Mouse (Mus musculus) c-Kit-positive CD71-positive TER-119-positive erythroid progenitor cells, embryonic 14.5 days (primary cell): ENCODE measurements at regions not wholly inside any gene's neighbourhood (a gene's known extent, or its start where the extent isn't known, plus 50 kb on each side); places are given as distances from the start of the nearest gene placed in this dataset.

Experiments
- DNase-seq: peaks from one replicate; pipeline ENCODE4 v3.0.0-alpha.2; 2013; ENCODE audit warnings: low spot score

DNA sequence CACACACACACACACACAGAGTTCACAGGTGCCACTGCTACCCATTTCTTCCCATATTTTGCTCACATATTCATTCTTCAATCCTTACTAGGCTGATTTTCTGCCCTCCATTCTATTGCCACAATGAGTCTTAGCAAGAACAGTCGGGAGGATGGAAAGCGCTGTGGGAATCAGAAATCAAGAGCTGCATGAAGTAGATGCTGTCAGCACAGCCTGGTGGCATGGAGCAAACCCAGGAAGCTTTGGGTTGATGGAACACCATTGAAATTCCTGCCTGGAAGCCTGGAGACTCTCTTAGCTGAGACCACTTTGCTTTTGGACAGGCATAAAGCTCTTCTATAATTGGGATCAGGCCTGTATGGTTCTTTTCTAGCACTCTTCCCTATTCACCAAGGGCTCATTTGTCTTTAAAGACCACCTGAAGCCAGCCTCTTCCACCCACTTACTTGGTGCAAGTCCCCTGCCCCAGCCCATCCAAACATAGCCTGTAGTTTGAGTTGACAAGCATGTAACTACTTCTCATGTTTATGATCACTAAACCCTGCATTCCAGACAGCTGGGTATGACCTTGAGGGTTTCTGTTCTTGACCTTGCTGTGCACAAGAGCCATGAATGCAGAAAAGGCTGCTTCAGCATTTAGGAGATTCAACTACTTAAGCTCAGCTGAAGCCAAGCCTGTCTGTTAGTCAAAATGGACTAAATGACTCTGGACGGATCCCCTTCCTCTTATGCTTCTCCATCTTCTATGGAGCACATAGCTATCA lies 537.4 kb downstream of the Slc4a3 start:
- no peak for DNase-seq

DNA sequence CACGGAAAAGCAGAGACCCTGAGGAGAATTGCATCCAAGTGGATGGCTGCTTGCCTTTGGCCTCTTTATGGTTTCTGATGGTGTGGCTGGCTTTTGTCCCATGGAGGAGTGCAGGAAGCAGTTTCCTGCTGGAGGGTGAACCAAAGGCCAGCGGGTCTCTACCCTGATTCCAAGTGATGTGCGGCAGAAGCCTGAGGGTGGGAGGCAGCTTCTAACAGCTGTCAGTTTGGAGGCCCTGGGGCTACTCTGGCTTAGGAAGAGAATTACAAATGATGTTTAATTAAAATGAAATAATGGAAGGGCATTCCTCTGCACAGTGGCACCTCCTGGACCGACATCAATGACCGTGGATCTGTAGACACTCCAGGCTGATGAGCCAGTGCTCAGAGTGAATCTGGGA lies 545.0 kb downstream of the Slc4a3 start:
- DNase-seq: no peak

- DNase-seq: no peak
Measured at GRCm38 (mm10) chr1:76113281-76113680, 567.2 kb downstream of the Slc4a3 start.

- no peak for DNase-seq
Measured at GRCm38 (mm10) chr1:76120840-76121239, 574.8 kb downstream of the Slc4a3 start.

- no peak for DNase-seq
Measured at GRCm38 (mm10) chr1:76130353-76130752, 584.3 kb downstream of the Slc4a3 start.

DNA sequence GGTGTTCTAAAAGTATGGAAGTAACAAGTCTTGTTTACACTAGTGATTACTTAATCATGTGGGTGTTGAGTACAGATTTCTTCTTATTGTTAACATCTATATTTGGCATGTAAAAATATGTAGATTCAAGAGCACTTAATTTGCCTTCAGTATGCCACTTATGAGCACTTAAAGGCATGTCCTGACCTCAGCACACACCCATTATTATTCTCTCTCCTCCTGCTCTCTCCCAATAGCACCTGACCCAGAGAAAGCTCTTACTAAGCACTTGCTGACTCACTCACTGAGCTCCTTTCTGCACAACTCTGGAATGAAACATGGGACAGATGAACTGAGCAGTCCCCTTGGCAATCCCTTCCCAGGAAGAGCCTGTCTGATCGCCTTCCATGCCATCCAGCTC lies 590.7 kb downstream of the Slc4a3 start:
- no peak for DNase-seq

GRCm38 (mm10) chr1:76137701-76138100 lies 591.6 kb downstream of the Slc4a3 start:
- no peak for DNase-seq

DNA sequence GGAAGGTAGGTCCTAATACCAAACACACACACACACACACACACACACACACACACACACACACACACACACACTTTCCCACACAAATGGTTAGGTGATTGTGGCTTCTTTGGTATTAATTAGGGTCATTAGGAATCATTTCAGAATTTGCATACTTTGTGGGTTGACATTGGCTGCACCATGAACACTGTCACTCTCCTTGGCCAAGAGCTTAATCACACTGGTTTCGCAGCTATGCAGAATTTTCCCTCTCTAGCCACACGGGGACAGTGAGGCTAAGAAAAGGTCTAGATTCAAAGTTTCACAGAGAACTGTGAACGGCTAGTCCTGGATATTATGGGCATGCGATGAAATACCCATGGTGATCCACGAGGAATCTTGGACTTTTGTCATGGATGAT lies 597.5 kb downstream of the Slc4a3 start:
- no peak for DNase-seq

GRCm38 (mm10) chr1:76148963-76149362 lies 602.9 kb downstream of the Slc4a3 start:
- DNase-seq: no peak

- DNase-seq: no peak
Measured at GRCm38 (mm10) chr1:76156291-76156690, 610.2 kb downstream of the Slc4a3 start.

DNA sequence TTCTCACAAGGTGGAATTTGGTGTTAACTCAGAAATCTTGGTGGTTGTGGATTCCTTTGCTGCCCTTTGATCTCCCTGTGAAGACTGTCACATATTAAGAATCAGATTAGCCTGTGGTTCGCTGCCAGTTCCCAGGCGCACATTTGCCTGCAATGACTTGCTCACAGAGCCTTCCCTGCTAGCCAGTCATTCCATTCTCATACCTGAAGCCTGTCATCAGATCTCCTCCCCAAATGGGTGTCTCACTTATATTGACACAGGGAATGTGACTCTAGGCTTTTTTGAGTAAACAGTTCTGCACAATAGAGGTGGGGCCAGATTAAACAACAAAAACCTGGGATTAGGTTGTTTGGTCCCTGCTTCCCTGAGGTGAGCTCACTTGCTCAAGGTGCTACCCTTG lies 621.4 kb downstream of the Slc4a3 start:
- no peak for DNase-seq

DNA sequence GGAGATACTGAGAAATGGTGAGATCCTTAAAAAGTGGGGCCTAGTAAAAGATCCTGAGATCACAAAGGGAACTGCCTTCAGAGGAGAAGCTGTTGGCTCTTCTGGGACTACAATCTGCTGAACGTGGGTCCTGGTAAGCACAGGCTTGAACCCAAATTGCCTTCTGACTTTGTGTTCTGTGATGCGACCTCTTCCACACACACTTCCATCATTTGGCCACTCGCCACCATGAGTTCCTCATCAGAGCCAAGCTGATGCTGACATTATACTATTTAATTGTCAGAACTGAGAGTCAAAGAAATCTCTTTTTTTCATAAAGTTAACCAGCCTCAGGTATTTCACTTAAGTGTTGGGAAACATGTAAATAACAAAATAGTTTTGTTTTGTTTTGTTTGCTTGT lies 635.1 kb downstream of the Slc4a3 start:
- no peak for DNase-seq

DNA sequence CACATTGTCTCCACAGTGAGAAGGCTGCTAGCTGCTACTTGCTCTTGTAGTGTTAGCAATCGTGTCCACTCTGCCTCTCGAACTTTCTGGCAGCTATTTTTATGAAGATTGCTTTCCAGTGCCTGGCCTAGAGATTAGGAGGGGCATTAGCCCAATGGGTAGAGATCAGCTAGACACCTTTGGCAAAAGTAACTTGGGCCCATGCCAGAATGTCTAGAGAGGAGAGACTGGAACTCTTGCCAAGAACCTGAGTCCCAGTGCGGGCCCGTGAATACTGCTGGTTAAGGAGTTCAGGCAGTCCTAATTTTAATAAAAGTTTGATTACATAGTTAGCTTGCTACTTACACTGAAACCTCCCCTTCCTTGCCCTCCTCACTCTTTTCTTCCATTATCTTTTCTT lies 648.8 kb downstream of the Slc4a3 start:
- DNase-seq: no peak

- DNase-seq: no peak
Measured at GRCm38 (mm10) chr1:76197651-76198050, 651.6 kb downstream of the Slc4a3 start.

GRCm38 (mm10) chr1:76200906-76201305 lies 654.8 kb downstream of the Slc4a3 start:
- no peak for DNase-seq

- DNase-seq: no peak
Measured at GRCm38 (mm10) chr1:76212486-76212885, 666.4 kb downstream of the Slc4a3 start.

DNA sequence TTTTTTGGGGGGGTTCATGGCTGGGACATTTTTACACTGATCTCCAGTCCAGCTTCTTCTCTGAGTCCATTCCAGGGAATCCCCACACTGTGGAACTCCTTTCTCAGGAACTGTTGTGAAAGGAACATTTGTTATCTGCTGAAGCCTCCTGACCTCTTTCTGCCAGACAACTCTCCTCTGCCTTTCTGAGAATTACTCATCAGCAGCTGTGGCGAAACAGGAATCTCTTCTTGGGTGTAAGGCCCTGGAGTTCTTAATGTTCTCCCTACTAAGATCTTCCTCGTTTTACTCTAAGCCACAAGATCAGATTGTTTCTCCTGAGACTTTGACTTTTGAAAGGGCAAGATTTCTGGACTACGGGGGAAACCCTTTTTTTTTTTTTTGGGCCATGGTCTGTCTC lies 698.7 kb downstream of the Slc4a3 start:
- DNase-seq: no peak

DNA sequence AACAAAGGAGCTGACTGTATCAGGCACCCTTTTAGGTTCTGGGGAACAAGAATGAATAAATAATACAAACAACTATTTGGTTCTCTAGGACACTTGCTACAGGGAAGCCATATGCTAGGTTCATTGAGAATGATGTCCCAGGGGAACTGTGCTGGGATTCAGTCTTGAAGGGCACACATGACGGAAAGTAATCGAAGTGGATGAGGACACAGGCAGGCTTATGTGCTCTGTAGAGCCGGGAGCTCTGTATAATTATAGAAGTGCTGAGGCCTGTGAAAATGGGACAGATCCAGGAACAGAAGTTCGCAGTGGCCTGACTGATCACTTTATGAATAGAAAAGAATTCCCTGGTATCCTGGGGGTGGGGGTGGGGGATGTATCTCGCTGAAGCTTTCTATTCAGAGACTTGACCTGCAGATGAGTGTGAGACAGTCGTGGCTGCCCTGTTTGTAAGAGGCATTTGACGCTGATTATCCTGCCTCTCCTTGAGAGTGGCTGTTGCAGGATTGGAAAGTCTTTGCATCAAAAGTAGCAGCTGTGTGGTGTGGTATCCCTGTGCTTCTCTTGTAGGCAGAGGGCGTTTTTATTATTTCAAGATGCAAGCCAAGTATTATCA lies 700.2 kb downstream of the Slc4a3 start:
- no peak for DNase-seq

GRCm38 (mm10) chr1:76247126-76247525 lies 701.1 kb downstream of the Slc4a3 start:
- DNase-seq: no peak

GRCm38 (mm10) chr1:76258217-76258616 lies 712.2 kb downstream of the Slc4a3 start:
- DNase-seq: no peak

GRCm38 (mm10) chr1:76276148-76276547 lies 730.1 kb downstream of the Slc4a3 start:
- no peak for DNase-seq

DNA sequence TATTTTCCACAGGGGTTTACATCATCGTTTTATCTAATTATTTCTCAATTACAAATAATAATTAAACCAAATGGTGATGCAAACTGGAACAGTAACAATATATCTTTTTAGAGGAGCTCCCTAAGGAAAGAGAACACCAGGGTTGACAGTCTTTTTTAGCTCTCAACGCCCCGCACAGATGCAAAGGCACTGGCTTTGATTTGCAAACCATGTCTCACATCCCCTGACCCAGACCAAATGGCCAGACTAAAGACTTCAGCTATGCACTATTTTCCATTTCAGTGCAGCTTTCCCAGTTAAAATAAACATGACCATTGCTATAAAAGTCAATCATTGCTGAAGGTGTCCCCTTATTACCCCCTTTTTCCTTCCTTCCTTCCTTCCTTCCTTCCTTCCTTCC lies 730.6 kb downstream of the Slc4a3 start:
- DNase-seq: no peak

- no peak for DNase-seq
Measured at GRCm38 (mm10) chr1:76283322-76283721, 737.3 kb downstream of the Slc4a3 start.
